Mouse (Mus musculus) urinary bladder, postnatal 10 days (tissue): Measurements from ENCODE around the gene Cstb.

Source experiments
- DNase-seq: peaks from one replicate; pipeline ENCODE4 v3.0.0; 2022; ENCODE audit warnings: low spot score

The Cstb gene

GRCm38 (mm10) chr10:78461767-78462166 is 36.3 kb downstream of the Cstb start:
- no peak for DNase-seq

DNA sequence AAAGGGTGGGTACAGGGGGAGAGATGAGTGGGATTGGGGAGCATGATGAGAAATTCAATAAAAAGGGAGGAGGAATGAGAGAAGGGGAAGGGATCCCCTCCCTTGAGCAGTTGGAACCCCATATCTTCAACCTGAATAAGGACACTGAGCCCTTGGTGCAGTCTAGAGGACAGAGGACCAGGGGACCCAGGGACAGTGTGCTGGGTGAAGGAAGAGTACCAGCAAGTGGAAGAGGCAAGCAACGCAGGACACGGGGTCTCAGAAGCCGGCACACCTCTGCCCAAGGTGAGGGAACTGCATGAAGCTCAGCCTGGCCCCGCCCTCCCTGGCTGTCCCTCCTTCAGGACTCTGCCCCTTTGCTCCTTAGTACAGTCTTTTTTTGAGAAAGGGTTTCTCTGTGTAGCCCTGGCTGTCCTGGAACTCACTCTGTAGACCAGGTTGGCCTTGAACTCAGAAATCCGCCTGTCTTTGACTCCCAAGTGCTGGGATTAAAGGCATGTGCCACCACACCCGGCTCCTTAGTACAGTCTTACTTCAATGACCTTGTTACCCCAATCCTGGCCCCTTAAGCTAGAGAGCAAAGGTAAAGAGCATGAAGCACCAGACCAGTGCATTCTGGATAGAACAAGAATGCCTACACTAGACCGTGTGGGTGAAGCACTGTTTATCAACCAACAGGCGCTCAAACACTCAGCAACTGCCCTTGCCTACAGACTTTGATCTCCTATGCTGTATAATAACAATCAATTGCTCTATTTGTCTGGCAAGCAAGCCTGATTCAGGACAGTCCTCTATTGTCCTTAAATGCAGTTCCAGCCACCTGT is 37.7 kb downstream of the Cstb start:
- DNase-seq = no peak

DNA sequence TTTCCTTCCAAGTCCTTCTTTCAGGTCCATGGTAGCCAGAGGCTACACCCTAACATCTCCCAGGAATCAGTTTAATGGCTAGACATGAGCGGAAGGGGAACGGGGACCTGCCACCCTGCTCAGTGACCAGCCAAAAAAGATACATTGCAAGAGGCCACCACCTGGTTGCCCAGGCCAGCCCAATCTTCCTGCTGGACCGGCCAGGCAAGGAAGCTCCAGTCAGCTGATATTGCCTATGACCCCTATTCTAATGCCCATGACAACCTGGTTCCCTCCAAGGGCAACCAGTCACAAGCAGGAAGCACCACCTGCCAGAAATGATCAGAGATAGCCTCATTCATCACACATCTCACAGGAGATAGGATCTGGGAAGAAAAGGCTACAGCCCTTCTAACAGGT is 38.3 kb downstream of the Cstb start:
- DNase-seq = no peak

DNA sequence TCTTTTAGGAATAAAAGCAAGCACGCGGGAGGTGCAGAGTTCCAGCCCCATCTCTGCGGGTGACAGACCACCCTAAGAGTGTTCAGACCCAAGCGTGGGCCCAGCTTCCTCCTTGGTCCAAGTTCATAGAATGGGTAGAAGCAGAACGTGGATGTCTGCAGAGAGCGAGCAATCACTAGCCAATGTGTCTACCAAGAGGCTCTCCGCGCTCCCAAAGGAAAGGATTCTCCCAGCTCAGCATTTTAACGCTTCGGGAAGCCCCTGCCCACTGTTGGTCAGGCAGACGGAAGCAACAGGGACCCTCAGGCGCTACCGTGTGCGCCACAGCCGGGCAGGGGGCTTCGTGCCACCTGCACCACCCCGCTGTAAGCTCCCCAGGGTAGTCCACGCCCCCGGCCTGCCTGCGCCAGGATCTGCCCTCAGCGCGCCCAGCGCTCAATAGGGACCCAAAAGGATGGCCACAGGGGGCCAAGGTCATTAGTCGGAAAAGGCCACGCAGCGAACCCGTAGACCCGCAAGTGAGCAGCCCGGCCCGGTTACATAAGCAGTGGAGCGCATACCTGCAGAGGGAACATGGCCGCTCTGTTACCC is 38.8 kb downstream of the Cstb start:
- DNase-seq = no peak

GRCm38 (mm10) chr10:78464792-78465207 is 39.3 kb downstream of the Cstb start, which contains the start of gene Pdxk:
TSS of gene Pdxk (minus strand) at chr10:78464975.
- peak; percentile 63 for DNase-seq

- no peak for DNase-seq
Measured at GRCm38 (mm10) chr10:78465472-78465871, 40.0 kb downstream of the Cstb start.

DNA sequence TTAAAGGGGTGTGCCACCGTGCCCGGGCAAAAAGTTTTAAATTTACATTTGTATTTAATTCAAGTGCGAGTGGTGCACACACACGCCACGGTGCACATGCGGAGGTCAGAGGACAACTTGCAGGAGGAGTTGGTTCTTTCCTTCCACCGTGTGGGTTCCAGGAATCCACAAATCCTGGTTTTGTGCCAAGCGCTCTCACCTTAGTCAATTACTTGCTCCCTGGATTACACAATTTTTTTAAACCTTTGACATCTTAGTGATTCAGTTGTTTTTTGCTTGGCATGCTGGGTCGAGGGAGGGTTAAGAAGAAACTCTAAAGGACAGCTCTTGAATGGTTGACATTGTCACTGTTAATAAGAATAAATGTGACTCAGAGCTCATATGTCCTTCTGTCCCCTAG is 41.2 kb downstream of the Cstb start:
- DNase-seq = no peak

- DNase-seq = no peak
Measured at GRCm38 (mm10) chr10:78467761-78468310, 42.4 kb downstream of the Cstb start.

GRCm38 (mm10) chr10:78470582-78471313 is 45.3 kb downstream of the Cstb start:
- no peak for DNase-seq

DNA sequence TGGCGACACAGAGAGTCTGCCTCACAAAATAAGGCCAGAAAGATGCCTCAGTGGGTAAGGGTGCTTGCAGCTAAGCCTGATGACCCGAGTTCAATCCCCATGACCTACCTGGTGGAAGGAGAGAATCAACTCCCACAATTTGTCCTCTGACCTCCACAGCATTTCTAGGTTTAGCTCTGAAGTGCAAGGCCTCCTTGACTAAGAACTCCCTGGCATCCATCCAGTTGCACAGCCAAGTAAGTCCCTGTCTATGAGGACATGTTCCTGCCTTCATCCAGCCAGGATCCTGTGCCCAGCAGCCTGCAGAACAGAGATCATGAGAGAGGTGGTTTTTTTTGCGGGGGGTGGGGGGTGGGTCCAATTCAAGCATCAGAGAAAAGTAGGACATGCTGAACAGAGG is 46.6 kb downstream of the Cstb start:
- DNase-seq = no peak

GRCm38 (mm10) chr10:78473434-78473833 is 48.0 kb downstream of the Cstb start:
- no peak for DNase-seq

GRCm38 (mm10) chr10:78474759-78475158 is 49.3 kb downstream of the Cstb start:
- DNase-seq = no peak

DNA sequence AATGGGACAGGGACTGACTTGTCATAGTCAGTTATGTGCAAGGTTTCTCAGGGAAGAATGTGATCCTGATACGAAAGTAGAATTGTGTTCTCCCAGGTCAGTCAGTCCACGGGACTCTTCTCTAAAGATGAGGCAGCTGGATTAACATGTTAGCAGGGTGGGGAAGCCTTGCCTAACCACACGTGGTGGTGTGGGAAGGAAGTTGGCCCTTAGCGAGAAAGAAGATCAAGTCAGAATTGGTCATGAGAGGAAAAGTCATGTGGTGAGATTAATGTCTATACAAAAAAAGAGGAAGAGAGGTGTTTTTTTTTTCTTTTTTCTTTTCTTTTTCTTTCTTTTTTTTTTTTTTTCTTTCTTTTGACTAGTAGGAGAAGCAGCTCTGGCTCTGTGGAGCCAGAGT is 51.4 kb downstream of the Cstb start:
- DNase-seq = no peak
